Mouse (Mus musculus) kidney, embryonic 15.5 days (tissue): ENCODE results near the gene Prc1. TPM values are rescaled to one million over a fixed set of nuclear protein-coding genes. Genes with fewer than 3 reads are reported as not detected.
"Not testable (repeated sequence)": the region's sequence is repeated elsewhere in the genome, so short reads cannot be mapped to it uniquely, and the experiment has no call there.

ENCODE experiments used
- ATAC-seq: fragments of 200-750 bp; cut with Nextera tagmentation; replicated peaks from 2 replicates; pipeline ENCODE4 v1.8.0; 2017; ENCODE audit warnings: moderate TSS enrichment; ENCODE audit not compliant: low FRiP score
- H3K27ac ChIP-seq: fragments of 300-500 bp; sonication (generic); 2 replicates; pipeline ENCODE4 v1.5.1; 2015; ENCODE audit warnings: mild to moderate bottlenecking, inconsistent platforms
- H3K27me3 ChIP-seq: fragments of 300-500 bp; sonication (generic); 2 replicates; pipeline ENCODE4 v1.6.1; 2015; ENCODE audit warnings: inconsistent platforms
- H3K36me3 ChIP-seq: fragments of 300-500 bp; sonication (generic); 2 replicates; pipeline ENCODE4 v1.6.1; 2015; ENCODE audit warnings: inconsistent platforms
- H3K4me1 ChIP-seq: fragments of 300-500 bp; sonication (generic); 2 replicates; pipeline ENCODE4 v1.6.1; 2015; ENCODE audit warnings: inconsistent platforms
- H3K4me2 ChIP-seq: fragments of 300-500 bp; sonication (generic); 2 replicates; pipeline ENCODE4 v1.6.1; 2015; ENCODE audit warnings: moderate library complexity, mild to moderate bottlenecking, inconsistent platforms
- H3K4me3 ChIP-seq: fragments of 300-500 bp; sonication (generic); replicated peaks from 2 replicates; pipeline ENCODE4 v1.5.1; 2015; ENCODE audit warnings: mild to moderate bottlenecking, inconsistent platforms
- H3K9ac ChIP-seq: fragments of 300-500 bp; sonication (generic); 2 replicates; pipeline ENCODE4 v1.6.1; 2015; ENCODE audit warnings: mild to moderate bottlenecking, inconsistent platforms
- H3K9me3 ChIP-seq: fragments of 300-500 bp; sonication (generic); replicated peaks from 2 replicates; pipeline ENCODE4 v1.6.1; 2016; ENCODE audit warnings: inconsistent platforms
- WGBS: fragments of 180-500 bp; shearing (Covaris S2); methylation state at CpG from one replicate; pipeline ENCODE4 v1.1.7; 2015; ENCODE audit warnings: mixed read lengths; 5-methylcytosine and 5-hydroxymethylcytosine counted together
- polyA plus RNA-seq: library from polyadenylated mRNA; unstranded; fragments of >200 nt; fragmentation: Nextera tagmentation; extraction: Ambion mirVana; gene quantifications from 2 replicates; pipeline ENCODE4 v1.2.1, GENCODE M21; 2015

The Prc1 gene
- polyA plus RNA-seq, 1 experiment from 2014 or later: 150 TPM

DNA sequence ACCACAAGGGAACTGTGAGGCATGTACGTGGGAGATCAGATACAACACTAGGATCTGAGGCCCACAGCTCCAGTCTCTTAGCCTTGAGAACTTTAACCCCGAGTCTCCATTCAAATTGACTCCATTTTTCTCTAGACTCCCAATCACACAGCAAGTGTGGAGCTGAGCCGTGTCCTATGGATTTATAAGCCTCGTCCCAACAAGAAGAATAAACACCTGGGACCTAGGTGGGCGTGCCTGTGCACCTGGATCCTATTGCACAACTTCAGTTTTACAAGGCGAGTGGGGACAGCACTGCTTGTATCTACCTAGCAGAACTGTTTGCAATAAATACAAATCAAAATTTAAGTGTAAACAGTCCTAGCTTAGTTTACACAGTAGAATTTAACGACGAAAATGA is 29.1 kb downstream of the Prc1 start:
- Histone ChIP-seq H3K27ac (peak overlapping the region; percentile 94), H3K4me3 (peak overlapping the region; percentile 82), H3K4me2 (peak overlapping the region; percentile 80), H3K27me3 (no peaks in the 10 kb centered on the region), H3K9ac (peak overlapping the region; percentile 71), H3K9me3 (no peaks in the 10 kb centered on the region), H3K36me3 (peaks cover 55% of the 10 kb centered on the region), H3K4me1 (peaks cover 17% of the 10 kb centered on the region)
- ATAC-seq: no peak
- WGBS: 16% methylated on average over 8 of the region's 8 CpGs

DNA sequence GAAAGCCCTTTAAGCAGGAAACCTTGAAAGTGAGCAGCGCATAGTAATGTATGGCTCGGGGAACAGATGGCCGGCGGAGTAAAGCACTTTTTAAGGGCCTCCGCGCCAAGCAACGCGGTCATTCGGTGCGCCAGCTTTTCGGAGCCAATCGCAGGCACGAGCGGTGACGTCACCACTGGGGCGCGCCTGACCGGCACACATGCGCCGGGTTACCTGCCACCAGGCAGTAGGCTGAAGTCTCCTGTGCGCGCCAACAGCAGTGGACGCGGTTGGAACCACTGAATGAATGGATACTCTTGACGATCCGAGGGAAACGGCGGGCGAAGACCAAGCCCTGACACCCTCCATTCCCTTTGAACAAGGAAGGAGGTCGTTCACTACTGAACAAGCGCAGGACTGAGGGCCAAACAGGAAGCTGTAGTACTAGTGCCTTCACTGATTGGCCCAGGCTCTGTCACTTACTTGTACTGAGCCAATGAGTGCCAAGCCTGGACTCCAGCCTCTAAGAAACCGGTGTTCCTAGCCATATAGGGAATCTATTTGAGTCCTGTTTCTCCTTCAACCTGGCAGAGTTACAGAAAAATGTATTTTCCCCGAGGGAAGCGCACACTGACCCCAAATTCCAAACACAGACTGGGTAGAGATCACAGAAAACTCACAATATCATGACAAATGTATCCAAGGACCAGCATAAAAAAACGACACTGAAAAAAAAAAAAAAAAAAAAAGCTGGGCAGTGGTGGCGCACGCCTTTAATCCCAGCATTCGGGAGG is 30.0 kb downstream of the Prc1 start, which contains the start of gene Rccd1:
Gene Rccd1 (minus strand): TSS at position 412 of the 773 bp plus-strand sequence.
- Histone ChIP-seq H3K27me3 (no peaks in the 10 kb centered on the region), H3K4me3 (peak within 1 kb of the TSS; percentile 82), H3K36me3 (peaks cover 57% of the 10 kb centered on the region), H3K4me1 (peaks cover 17% of the 10 kb centered on the region), H3K27ac (peak within 1 kb of the TSS; percentile 94), H3K9me3 (no peaks in the 10 kb centered on the region), H3K4me2 (peak within 1 kb of the TSS; percentile 80), H3K9ac (peak within 1 kb of the TSS; percentile 71)
- ATAC-seq: peak; percentile 99
- WGBS: 2% methylated on average over 38 of the region's 38 CpGs

DNA sequence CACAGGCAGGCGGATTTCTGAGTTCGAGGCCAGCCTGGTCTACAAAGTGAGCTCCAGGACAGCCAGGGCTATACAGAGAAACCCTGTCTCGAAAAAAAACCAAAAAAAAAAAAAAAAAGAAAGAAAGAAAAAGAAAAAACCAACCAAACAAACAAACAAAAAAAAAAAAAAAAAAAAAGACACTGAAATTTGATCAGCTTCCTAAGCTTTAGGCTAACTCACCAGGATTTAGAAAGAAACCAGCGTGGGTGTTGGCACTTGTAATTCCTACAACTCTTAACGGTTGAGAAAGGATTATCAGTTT is 30.5 kb downstream of the Prc1 start:
- H3K27me3 ChIP-seq, H3K9me3 ChIP-seq, ATAC-seq, H3K9ac ChIP-seq: not testable (repeated sequence)
- WGBS: 60% methylated on average over 5 of the region's 5 CpGs
- peaks cover 17% of the 10 kb centered on the region for H3K4me1 ChIP-seq
- peak overlapping the region; percentile 82; the same call in 1 of the 2 replicates for H3K4me3 ChIP-seq
- peak overlapping the region; percentile 94 for H3K27ac ChIP-seq
- H3K36me3 ChIP-seq: peaks cover 62% of the 10 kb centered on the region
- peak overlapping the region; percentile 80 for H3K4me2 ChIP-seq

DNA sequence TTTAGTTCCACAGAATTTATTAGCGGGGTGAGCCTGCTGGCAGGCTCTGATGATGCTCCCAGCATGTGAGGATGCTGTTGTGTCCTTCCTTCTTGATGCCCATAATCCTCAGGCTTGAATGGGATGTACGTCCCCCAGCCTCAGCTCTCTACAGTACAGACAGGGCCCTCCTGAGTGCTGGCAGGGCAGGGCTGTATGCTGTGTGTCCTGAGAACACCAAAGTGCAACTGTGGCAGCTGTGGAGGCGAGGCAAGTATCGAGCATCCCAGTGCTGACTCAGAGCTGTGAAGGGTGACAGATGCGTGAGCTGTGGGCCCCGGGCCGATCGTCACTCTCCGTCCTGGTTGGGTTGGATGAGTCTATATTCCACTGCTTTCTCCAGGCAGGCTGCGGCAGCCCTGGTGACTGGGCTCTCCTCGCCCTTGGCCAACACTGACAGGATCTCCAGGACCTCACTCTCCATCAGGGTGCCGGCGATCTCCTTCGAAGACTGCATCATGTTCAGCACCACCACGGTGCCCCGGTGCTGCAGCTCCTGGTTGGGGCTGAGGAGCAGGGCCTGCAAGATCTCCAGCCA is 31.1 kb downstream of the Prc1 start:
- WGBS: 94% methylated on average over 16 of the region's 16 CpGs
- no peaks in the 10 kb centered on the region for H3K9me3 ChIP-seq
- H3K4me2 ChIP-seq: no peak overlapping the region
- H3K4me3 ChIP-seq: no peak overlapping the region
- peaks cover 62% of the 10 kb centered on the region for H3K36me3 ChIP-seq
- no peak overlapping the region for H3K9ac ChIP-seq
- peak overlapping the region; percentile 94; the same call in 1 of the 2 replicates for H3K27ac ChIP-seq
- peaks cover 17% of the 10 kb centered on the region for H3K4me1 ChIP-seq
- H3K27me3 ChIP-seq: no peaks in the 10 kb centered on the region
- no peak for ATAC-seq

DNA sequence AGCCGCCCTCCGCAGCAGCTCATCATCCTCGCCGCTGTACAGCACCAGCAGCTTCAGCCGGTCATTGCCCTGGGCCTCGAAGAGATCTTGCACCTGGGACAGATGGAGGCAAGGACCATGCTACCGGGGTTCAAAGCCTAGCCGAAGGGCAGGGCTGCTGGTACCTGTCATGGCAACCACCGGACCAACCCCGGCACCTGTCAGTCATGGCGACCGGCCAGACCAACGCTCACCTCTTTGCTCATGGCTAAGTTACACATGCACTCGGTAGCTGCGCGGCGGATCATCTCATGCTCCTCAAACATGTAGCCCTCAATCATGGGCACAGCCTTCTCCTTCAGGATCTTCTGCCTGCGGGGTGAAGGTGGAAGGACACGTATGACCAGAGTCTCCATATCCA is 31.8 kb downstream of the Prc1 start:
- Histone ChIP-seq H3K4me2 (no peak overlapping the region), H3K27me3 (no peaks in the 10 kb centered on the region), H3K4me1 (peaks cover 17% of the 10 kb centered on the region), H3K9ac (no peak overlapping the region), H3K36me3 (peaks cover 62% of the 10 kb centered on the region), H3K9me3 (no peaks in the 10 kb centered on the region), H3K4me3 (no peak overlapping the region), H3K27ac (no peak overlapping the region)
- WGBS: 97% methylated on average over 19 of the region's 19 CpGs
- no peak for ATAC-seq

DNA sequence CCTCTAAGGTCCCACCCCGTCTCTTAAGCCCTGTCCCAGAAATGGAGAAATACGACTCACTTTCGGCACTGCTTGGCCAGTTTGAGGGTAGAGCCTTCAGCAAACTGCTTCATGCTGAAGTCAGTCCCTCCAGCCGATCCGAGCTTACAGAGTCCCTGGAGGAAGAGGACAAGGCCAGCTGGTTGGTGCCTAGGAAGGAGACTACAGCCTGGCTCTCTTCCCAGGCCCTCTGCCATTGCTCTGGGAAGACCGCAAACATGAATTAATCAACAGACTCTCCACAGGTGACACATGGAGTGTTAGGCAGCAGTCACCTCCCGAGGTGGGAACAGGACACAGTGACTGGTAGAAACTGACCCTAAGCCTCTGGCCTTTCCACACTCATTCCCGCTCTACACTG is 36.0 kb downstream of the Prc1 start:
- H3K4me2 ChIP-seq: no peak overlapping the region
- no peak for ATAC-seq
- WGBS: 90% methylated on average over 8 of the region's 8 CpGs
- no peaks in the 10 kb centered on the region for H3K27me3 ChIP-seq
- H3K4me1 ChIP-seq: peaks cover 1% of the 10 kb centered on the region; the same call in 1 of the 2 replicates
- no peaks in the 10 kb centered on the region for H3K9me3 ChIP-seq
- no peak overlapping the region for H3K27ac ChIP-seq
- H3K36me3 ChIP-seq: peaks cover 100% of the 10 kb centered on the region
- no peak overlapping the region for H3K4me3 ChIP-seq
- no peak overlapping the region for H3K9ac ChIP-seq

DNA sequence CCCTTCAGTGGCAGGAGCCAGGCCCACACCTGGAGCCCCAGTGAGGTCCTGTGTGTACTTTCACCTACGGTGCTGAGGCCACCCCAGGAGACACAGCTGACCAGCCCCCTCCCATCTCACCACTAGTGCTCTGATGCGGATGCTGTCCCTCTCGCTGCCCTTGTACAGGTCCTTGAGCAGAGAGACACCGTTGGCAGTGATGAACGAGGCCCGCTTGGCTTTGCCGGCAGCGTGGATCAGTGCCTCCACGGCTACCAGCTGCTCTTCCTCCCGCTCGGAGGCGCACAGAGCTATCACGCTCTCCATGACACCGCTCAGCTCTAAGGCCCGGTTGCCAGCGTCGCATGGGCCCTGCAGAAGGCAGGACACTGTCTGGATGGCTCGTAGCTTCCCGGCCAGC is 37.2 kb downstream of the Prc1 start:
- Histone ChIP-seq H3K27ac (no peak overlapping the region), H3K4me3 (no peak overlapping the region), H3K4me1 (no peaks in the 10 kb centered on the region), H3K27me3 (no peaks in the 10 kb centered on the region), H3K9ac (no peak overlapping the region), H3K4me2 (no peak overlapping the region), H3K9me3 (no peaks in the 10 kb centered on the region), H3K36me3 (peaks cover 100% of the 10 kb centered on the region)
- WGBS: 91% methylated on average over 19 of the region's 19 CpGs
- ATAC-seq: no peak

DNA sequence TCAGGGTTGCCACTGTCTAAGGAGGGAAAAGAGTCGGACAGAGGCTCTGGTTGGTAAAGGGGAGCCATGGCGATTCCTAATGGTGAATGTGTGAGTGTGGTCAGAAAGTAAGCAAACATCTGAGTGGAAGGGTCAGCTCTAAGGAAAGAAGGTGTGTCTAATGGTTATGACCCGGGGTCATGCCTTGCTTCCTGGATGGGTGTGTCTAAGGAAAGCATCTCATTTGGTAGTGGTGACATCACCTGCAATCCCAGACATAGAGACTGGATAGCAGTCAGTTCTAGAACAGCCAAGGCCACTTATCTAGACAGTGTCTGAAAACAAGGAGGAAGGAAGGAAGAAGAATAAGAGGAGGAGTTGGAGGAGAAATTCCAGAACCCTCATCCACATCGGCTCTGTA is 40.6 kb downstream of the Prc1 start:
- H3K27me3 ChIP-seq: no peaks in the 10 kb centered on the region
- H3K27ac ChIP-seq: no peak overlapping the region
- no peak overlapping the region for H3K4me3 ChIP-seq
- H3K4me1 ChIP-seq: peaks cover 17% of the 10 kb centered on the region
- peaks cover 88% of the 10 kb centered on the region for H3K36me3 ChIP-seq
- no peak for ATAC-seq
- H3K9ac ChIP-seq: no peak overlapping the region
- no peak overlapping the region for H3K4me2 ChIP-seq
- 90% methylated on average over 4 of the region's 4 CpGs for WGBS
- no peaks in the 10 kb centered on the region for H3K9me3 ChIP-seq

DNA sequence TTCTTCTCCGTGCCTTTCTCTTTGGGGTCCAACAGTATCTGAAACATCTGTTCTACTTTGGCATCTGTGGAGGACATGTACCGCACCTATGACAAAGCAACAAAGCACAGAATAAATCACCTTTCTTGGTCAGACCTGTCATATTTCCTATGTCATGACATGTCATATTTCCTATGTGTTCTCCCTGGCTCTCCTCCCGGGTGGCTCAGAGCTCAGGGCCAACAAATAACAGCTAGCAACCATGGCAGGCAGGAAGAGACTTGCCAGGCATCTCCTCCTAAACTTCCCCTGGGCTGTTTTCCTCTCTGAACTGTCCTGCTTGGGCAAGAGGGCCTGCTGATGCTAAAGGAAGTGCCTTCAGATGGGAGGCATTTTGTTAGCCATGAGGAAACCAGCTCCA is 42.7 kb downstream of the Prc1 start:
- Histone ChIP-seq H3K27ac (no peak overlapping the region), H3K9ac (no peak overlapping the region), H3K4me1 (peaks cover 29% of the 10 kb centered on the region), H3K27me3 (no peaks in the 10 kb centered on the region), H3K4me3 (no peak overlapping the region), H3K4me2 (no peak overlapping the region), H3K36me3 (peaks cover 67% of the 10 kb centered on the region), H3K9me3 (no peaks in the 10 kb centered on the region)
- no peak for ATAC-seq
- WGBS: 86% methylated on average over 3 of the region's 3 CpGs

DNA sequence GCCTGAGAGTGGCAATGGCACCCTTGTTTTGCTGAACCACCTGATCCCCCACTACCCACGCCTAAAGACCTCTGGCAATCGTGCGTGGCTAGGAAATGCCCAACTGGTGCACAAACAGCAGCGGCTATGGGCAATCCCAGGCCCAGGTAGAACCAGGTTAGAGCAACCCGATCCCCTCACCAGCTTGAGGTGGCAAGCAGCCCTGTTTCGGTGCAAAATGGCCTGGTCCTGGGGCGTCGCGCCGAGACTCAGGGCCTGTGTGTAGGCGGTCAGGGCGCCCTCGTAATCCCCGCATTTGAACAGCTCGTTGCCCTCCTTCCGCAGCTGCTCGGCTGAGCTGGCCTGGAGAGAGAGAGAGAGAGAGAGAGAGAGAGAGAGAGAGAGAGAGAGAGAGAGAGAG is 45.1 kb downstream of the Prc1 start:
- H3K9ac ChIP-seq: peak overlapping the region; percentile 59
- 8% methylated on average over 16 of the region's 17 CpGs for WGBS
- H3K4me1 ChIP-seq: peaks cover 42% of the 10 kb centered on the region
- peaks cover 43% of the 10 kb centered on the region for H3K36me3 ChIP-seq
- H3K9me3 ChIP-seq: no peaks in the 10 kb centered on the region
- H3K4me3 ChIP-seq: peak overlapping the region; percentile 77
- H3K27ac ChIP-seq: no peak overlapping the region
- no peaks in the 10 kb centered on the region for H3K27me3 ChIP-seq
- peak overlapping the region; percentile 87 for H3K4me2 ChIP-seq
- ATAC-seq: no peak

DNA sequence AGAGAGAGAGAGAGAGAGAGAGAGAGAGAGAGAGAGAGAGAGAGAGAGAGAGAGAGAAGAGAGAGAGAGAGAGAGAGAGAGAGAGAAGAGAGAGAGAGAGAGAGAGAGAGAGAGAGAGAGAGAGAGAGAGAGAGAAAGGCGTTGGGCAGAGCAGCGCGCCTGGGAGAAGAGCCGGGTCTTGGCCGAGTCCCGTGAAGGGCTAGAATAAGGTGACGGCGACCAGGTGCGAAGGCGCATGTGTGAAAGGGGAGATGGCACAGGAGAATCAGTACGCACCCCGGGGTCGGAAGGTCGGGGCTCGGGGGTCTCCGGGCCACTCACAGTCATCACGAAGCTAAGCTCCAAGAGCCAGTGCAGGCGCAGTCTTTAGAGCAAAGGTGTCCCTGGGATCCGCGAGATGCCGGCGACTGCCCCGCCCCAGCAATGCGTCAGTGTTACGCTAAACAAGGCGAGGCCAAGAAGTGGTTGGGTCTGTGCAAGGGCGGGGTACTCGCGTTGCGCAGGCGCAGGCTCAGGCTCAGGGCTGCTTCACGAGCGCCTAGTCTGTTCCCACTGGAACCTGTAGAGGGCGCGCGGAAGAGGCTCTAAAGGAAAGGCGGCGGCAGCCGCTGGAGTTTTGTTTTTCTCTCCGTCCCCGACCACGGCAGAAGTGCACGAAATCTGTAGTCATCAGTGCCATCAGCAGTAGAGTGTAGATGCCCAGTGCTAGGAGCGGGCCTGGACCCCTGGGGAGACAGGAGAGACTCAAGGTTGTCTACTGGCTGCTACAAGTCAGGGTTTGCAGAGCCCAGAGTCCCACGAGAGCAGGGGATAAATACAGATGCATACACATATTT is 45.8 kb downstream of the Prc1 start:
- Histone ChIP-seq H3K27ac (peak overlapping the region; percentile 93), H3K36me3 (peaks cover 37% of the 10 kb centered on the region), H3K4me1 (peaks cover 42% of the 10 kb centered on the region), H3K4me3 (peak overlapping the region; percentile 77), H3K9me3 (no peaks in the 10 kb centered on the region), H3K27me3 (no peaks in the 10 kb centered on the region), H3K4me2 (peak overlapping the region; percentile 87), H3K9ac (peak overlapping the region; percentile 59)
- under 1% methylated on average over 45 of the region's 45 CpGs for WGBS
- ATAC-seq: peak; percentile 98

DNA sequence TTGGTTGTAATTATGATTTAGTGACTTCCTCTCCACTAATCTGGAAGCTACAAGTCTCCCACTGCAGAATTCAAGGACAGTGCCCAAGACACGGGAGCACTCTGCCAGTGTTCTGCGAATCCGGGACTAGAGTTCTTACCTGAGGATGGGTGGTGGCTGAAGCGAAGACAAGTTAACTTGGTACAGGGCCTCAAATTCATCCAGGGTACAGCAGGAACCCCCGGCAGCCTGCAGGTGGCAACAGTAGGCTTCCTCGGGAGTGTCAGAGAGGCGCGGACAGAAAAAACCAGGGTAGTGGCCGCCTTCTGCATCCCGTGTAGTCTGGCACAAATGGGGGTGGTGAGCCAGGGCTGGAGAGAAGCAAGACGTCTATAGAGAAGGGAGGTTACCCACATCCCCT is 46.5 kb downstream of the Prc1 start, which contains the start of gene Unc45a:
Gene Unc45a (minus strand): TSS at position 213 of the 400 bp plus-strand sequence.
- no peaks in the 10 kb centered on the region for H3K9me3 ChIP-seq
- peak; percentile 65 for ATAC-seq
- H3K4me3 ChIP-seq: peak within 1 kb of the TSS; percentile 77
- peak within 1 kb of the TSS; percentile 58 for H3K9ac ChIP-seq
- 1% methylated on average over 11 of the region's 11 CpGs for WGBS
- peaks cover 42% of the 10 kb centered on the region for H3K4me1 ChIP-seq
- H3K27ac ChIP-seq: peak within 1 kb of the TSS; percentile 93
- H3K27me3 ChIP-seq: no peaks in the 10 kb centered on the region
- peaks cover 32% of the 10 kb centered on the region for H3K36me3 ChIP-seq
- H3K4me2 ChIP-seq: peak within 1 kb of the TSS; percentile 87
